Comparison of ENCODE assay signal across 14 mouse cellular contexts in genomic region chr8:54956787-54957186, GRCm38 (mm10). TPM values are rescaled to one million over a fixed set of nuclear protein-coding genes. Genes with fewer than 3 reads are reported as not detected.
DNase-seq lines count a peak whose midpoint lies in the region; ATAC-seq and TF ChIP-seq lines count a peak whose summit lies in the region.
"Had no signal": no experiment of that assay in that cellular context is flagged by ENCODE, and none has a peak within 500 bp of the region (broad histone marks: within the 10 kb centered on the region; RNA-seq: fewer than 3 reads in every experiment).

No protein-coding gene starts in this region.

- peak; percentile 39; the same call in 1 of the 2 replicates for TF ChIP-seq POLR2A in cortical plate, adult 2 months (IDR thresholded peaks at IDR 0.05; ENCODE audit: extremely low read depth, insufficient read depth, low read length)

- DNase-seq in left cerebral cortex, adult 2 months (ENCODE audit: extremely low spot score in 1 of 2, low spot score in 2 of 2) = no peak
- no peak for DNase-seq in left cerebral cortex, postnatal 4 days
- DNase-seq in lung, postnatal 10 days = no peak
- DNase-seq in heart, adult 8-10 months (ENCODE audit: low spot score) = no peak
- DNase-seq: kidney, adult 11 months; lung, postnatal 14 days; thymus, adult 2 months had no signal

- peaks cover 4% of the 10 kb centered on the region; the same call in 1 of the 2 replicates for H3K4me1 ChIP-seq in cortical plate, adult 2 months (ENCODE audit: control insufficient read depth, insufficient read depth, low read length)
- H3K4me1 ChIP-seq in hindbrain, embryonic 15.5 days (replicated peaks) = peaks cover 15% of the 10 kb centered on the region
- H3K4me1 ChIP-seq in neural tube, embryonic 13.5 days (replicated peaks) = peaks cover 17% of the 10 kb centered on the region
- H3K4me1 ChIP-seq: liver, embryonic 12.5 days had no signal

- intact Hi-C loops in left cerebral cortex, adult 2 months (cut with DNase I) = loop anchor here (5.0 to 10.0 kb wide), 3 partner anchors 76 to 432 kb away; partner anchors contain the start of genes Asb5 and Spcs3
- intact Hi-C loops in left cerebral cortex, postnatal 4 days (cut with DNase I) = loop anchor here (5.0 to 10.0 kb wide), 3 partner anchors 62 to 219 kb away; no protein-coding TSS in a partner anchor

- peak overlapping the region; percentile 60 for H3K4me2 ChIP-seq in hindbrain, embryonic 15.5 days
- H3K4me2 ChIP-seq in neural tube, embryonic 13.5 days = peak overlapping the region; percentile 58
- H3K4me2 ChIP-seq: liver, embryonic 12.5 days had no signal

- no peaks in the 10 kb centered on the region for H3K9me3 ChIP-seq in hindbrain, embryonic 15.5 days
- H3K9me3 ChIP-seq in neural tube, embryonic 13.5 days = no peaks in the 10 kb centered on the region
- H3K9me3 ChIP-seq: liver, embryonic 12.5 days had no signal

- no peaks in the 10 kb centered on the region for H3K27me3 ChIP-seq in hindbrain, embryonic 15.5 days
- H3K27me3 ChIP-seq in neural tube, embryonic 13.5 days = no peaks in the 10 kb centered on the region
- H3K27me3 ChIP-seq: liver, embryonic 12.5 days had no signal

- WGBS in hindbrain, embryonic 15.5 days = 29% methylated on average over 3 of the region's 3 CpGs
- WGBS in neural tube, embryonic 13.5 days = 50% methylated on average over 3 of the region's 3 CpGs

- H3K36me3 ChIP-seq in hindbrain, embryonic 15.5 days = no peaks in the 10 kb centered on the region
- H3K36me3 ChIP-seq in neural tube, embryonic 13.5 days = no peaks in the 10 kb centered on the region
- H3K36me3 ChIP-seq: liver, embryonic 12.5 days had no signal

- H3K9ac ChIP-seq in hindbrain, embryonic 15.5 days = peak overlapping the region; percentile 47
- peak overlapping the region; percentile 65 for H3K9ac ChIP-seq in neural tube, embryonic 13.5 days
- H3K9ac ChIP-seq: liver, embryonic 12.5 days had no signal

- peak overlapping the region; percentile 63 for H3K4me3 ChIP-seq in left cerebral cortex, adult 2 months
- H3K4me3 ChIP-seq in cortical plate, adult 2 months (ENCODE audit: insufficient read depth, low read length) = peak overlapping the region; percentile 61
- H3K4me3 ChIP-seq in hindbrain, embryonic 15.5 days = peak overlapping the region; percentile 48
- peak overlapping the region; percentile 44 for H3K4me3 ChIP-seq in neural tube, embryonic 13.5 days
- H3K4me3 ChIP-seq: liver, embryonic 12.5 days had no signal

- ATAC-seq in hindbrain, embryonic 15.5 days (ENCODE audit: low FRiP score, low read depth) = no peak
- no peak for ATAC-seq in neural tube, embryonic 13.5 days (ENCODE audit: low read depth)
- no peak for ATAC-seq in erythroblast, adult 5-6 weeks (replicated peaks; ENCODE audit: low FRiP score, poor library complexity, severe bottlenecking)
- ATAC-seq: CD4-positive, CD25-positive, alpha-beta regulatory T cell, adult 4 months; liver, embryonic 12.5 days had no signal

- H3K27ac ChIP-seq in left cerebral cortex, adult 2 months = peak overlapping the region; percentile 96
- no peak overlapping the region for H3K27ac ChIP-seq in cortical plate, adult 2 months (ENCODE audit: insufficient read depth, low read length)
- peak overlapping the region; percentile 64; the same call in 1 of the 2 replicates for H3K27ac ChIP-seq in hindbrain, embryonic 15.5 days (replicated peaks)
- no peak overlapping the region for H3K27ac ChIP-seq in neural tube, embryonic 13.5 days (replicated peaks)
- H3K27ac ChIP-seq: liver, embryonic 12.5 days had no signal

- no peak for TF ChIP-seq CTCF in left cerebral cortex, adult 2 months (IDR thresholded peaks at IDR 0.05)
- no peak for TF ChIP-seq CTCF in cortical plate, adult 2 months (IDR thresholded peaks at IDR 0.05; ENCODE audit: extremely low read depth, insufficient read depth, low read length)

RNA-seq across cellular contexts. Expression of gene Gpm6a, which starts 2.1 kb away (rescaled TPM):
- 100 to 1,000 TPM; 934 to 993 TPM for total RNA-seq in left cerebral cortex, adult 2 months (2021)
- total RNA-seq in left cerebral cortex, postnatal 4 days (2021) = 100 to 1,000 TPM; 877 to 914 TPM
- 881 and 903 TPM in 2 replicates for polyA plus RNA-seq in cortical plate, adult 2 months (2012; rRNA removed)
- polyA plus RNA-seq in hindbrain, embryonic 15.5 days (2015; fragmentation: Nextera tagmentation; extraction: Ambion mirVana) = 461 and 473 TPM in 2 replicates
- 266 and 293 TPM in 2 replicates for polyA plus RNA-seq in neural tube, embryonic 13.5 days (2015; fragmentation: Nextera tagmentation; extraction: Ambion mirVana)
- not detected in 2 replicates for total RNA-seq in erythroblast, adult 5-6 weeks (2015; ENCODE audit: low replicate concordance)
- not detected in 2 replicates for total RNA-seq in erythroblast, adult 5-6 weeks (2017; ENCODE audit: low replicate concordance)
- 10 to 100 TPM in 3 of 4 experiments, 1 to 10 TPM in 1; 6.5 to 13.2 (median 10.4) TPM for total RNA-seq in heart, adult 8-10 months (2022)
- total RNA-seq: monocyte, adult 5-6 weeks had no signal
- polyA plus RNA-seq: CD4-positive, CD25-positive, alpha-beta regulatory T cell, adult 4 months had no signal

Comparison
In these comparisons a context has a peak if more than half of its experiments do, and no peak if none do; other contexts are left out.
1. H3K27ac ChIP-seq: peak in left cerebral cortex, adult 2 months (single experiment) and hindbrain, embryonic 15.5 days (single experiment); none in cortical plate, adult 2 months (single experiment) and neural tube, embryonic 13.5 days (single experiment).
2. RNA of gene Gpm6a, which starts 2.1 kb away (total RNA-seq): 934 to 993 TPM in left cerebral cortex, adult 2 months and 877 to 914 TPM in left cerebral cortex, postnatal 4 days; 6.5 to 13.2 TPM in heart, adult 8-10 months and not detected in erythroblast, adult 5-6 weeks; every median in the first group is over 10 times any median in the second.
3. Peak in every context shown above with its lines, with median percentiles within 50 percentile points of each other: H3K4me3 ChIP-seq.